ENCODE assay signal across 10 mouse cellular contexts in the genomic region with DNA sequence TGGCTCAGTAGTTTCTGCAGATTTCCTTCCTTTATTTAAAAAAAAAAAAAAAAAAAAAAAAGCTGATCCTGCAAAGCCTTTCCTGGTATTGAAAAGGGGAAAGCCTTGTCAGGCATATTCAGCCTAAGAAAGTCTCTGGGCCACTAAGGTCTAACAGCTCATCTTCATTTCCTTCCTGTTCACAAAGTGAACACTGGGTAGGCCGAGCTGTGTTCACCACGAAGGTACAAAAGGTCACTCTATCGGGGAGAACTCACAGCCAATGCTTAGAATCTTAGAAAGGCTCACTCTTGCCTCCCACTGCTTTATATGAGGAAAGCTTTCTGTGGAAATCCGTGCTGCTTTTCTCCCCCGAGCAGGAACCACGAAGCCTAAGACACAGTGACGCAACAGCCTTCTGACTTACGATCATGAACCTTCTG. TPM values are rescaled to one million over a fixed set of nuclear protein-coding genes. Genes with fewer than 3 reads are reported as not detected.
A peak's percentile ranks its signal among the peaks of the same experiment; 100 is the strongest.
DNase-seq lines count a peak whose midpoint lies in the region; ATAC-seq and TF ChIP-seq lines count a peak whose summit lies in the region.
"Had no signal": no experiment of that assay in that cellular context is flagged by ENCODE, and none has a peak within 500 bp of the region (broad histone marks: within the 10 kb centered on the region; RNA-seq: fewer than 3 reads in every experiment).

No protein-coding gene starts in this region.

- WGBS in heart, embryonic 11.5 days (ENCODE audit: insufficient replicate concordance), result 70% methylated on average over 8 of the region's 8 CpGs
- 15% methylated on average over 8 of the region's 8 CpGs for WGBS in bone marrow, adult 2 months
- WGBS in liver, postnatal 0 days (ENCODE audit: insufficient replicate concordance), result 18% methylated on average over 8 of the region's 8 CpGs

- peak; percentile 57; the same call in 1 of the 2 replicates for TF ChIP-seq EP300 in liver, postnatal 0 days (IDR thresholded peaks at IDR 0.05; ENCODE audit: low read depth)

- no peak overlapping the region for H3K4me2 ChIP-seq in heart, embryonic 11.5 days
- H3K4me2 ChIP-seq in liver, postnatal 0 days (ENCODE audit: low read depth, low read length), result no peak overlapping the region
- H3K4me2 ChIP-seq: neural tube, embryonic 13.5 days had no signal

- peak; percentile 45 to 68 for DNase-seq in heart, adult 18-20 months
- peak; percentile 35 for DNase-seq in induced T-regulatory cell, adult 2 months (ENCODE audit: low read depth)
- DNase-seq in liver, postnatal 0 days, result peak; percentile 41
- DNase-seq in MN1 (ENCODE audit: low spot score), result no peak
- no peak for DNase-seq in ovary, postnatal 14 days (ENCODE audit: low spot score)
- no peak for DNase-seq in frontal cortex, postnatal 25 days (ENCODE audit: low spot score in 2 of 2)
- DNase-seq: thymus, postnatal 25 days had no signal

- H3K27ac ChIP-seq in heart, embryonic 11.5 days (ENCODE audit: low read depth, low read length), result no peak overlapping the region
- peak overlapping the region; percentile 58 for H3K27ac ChIP-seq in bone marrow, adult 2 months (ENCODE audit: control insufficient read depth, insufficient read depth, low read depth, low read length, poor library complexity)
- peak overlapping the region; percentile 80 for H3K27ac ChIP-seq in liver, postnatal 0 days (ENCODE audit: low read depth)

- no peaks in the 10 kb centered on the region for H3K9me3 ChIP-seq in heart, embryonic 11.5 days (replicated peaks; ENCODE audit: control insufficient read depth, low read length)
- H3K9me3 ChIP-seq in liver, postnatal 0 days (ENCODE audit: low read length), result no peaks in the 10 kb centered on the region
- H3K9me3 ChIP-seq: neural tube, embryonic 13.5 days had no signal

- H3K4me1 ChIP-seq in heart, embryonic 11.5 days (ENCODE audit: control insufficient read depth, insufficient read depth, low read length), result peaks cover 11% of the 10 kb centered on the region; the same call in 1 of the 2 replicates
- H3K4me1 ChIP-seq in bone marrow, adult 2 months (ENCODE audit: control insufficient read depth, insufficient read depth, low read length), result peaks cover 6% of the 10 kb centered on the region; the same call in 1 of the 2 replicates
- peaks cover 30% of the 10 kb centered on the region for H3K4me1 ChIP-seq in liver, postnatal 0 days (ENCODE audit: insufficient read depth)

- no peak overlapping the region for H3K4me3 ChIP-seq in heart, embryonic 11.5 days (ENCODE audit: low read depth, low read length)
- no peak overlapping the region for H3K4me3 ChIP-seq in bone marrow, adult 2 months (replicated peaks; ENCODE audit: control insufficient read depth, low read depth, low read length)
- no peak overlapping the region for H3K4me3 ChIP-seq in liver, postnatal 0 days (ENCODE audit: low read depth, low read length)
- H3K4me3 ChIP-seq: neural tube, embryonic 13.5 days had no signal

- TF ChIP-seq POLR2A in bone marrow, adult 2 months (IDR thresholded peaks at IDR 0.05; ENCODE audit: borderline replicate concordance, control insufficient read depth, low read depth, low read length), result no peak

- no peak for TF ChIP-seq CTCF in bone marrow, adult 2 months (IDR thresholded peaks at IDR 0.05; ENCODE audit: control insufficient read depth, insufficient read depth, low read length)
- TF ChIP-seq CTCF in liver, postnatal 0 days (IDR thresholded peaks at IDR 0.05; ENCODE audit: low read depth), result peak; percentile 10; the same call in 1 of the 2 replicates

- no peak for ATAC-seq in heart, embryonic 11.5 days (replicated peaks; ENCODE audit: insufficient number of reproducible peaks, low FRiP score, low TSS enrichment)
- ATAC-seq in liver, postnatal 0 days, result peak; percentile 76

- no peaks in the 10 kb centered on the region for H3K27me3 ChIP-seq in heart, embryonic 11.5 days (ENCODE audit: control insufficient read depth, insufficient read depth, low read length)
- no peaks in the 10 kb centered on the region for H3K27me3 ChIP-seq in liver, postnatal 0 days (ENCODE audit: insufficient read depth, low read length)
- H3K27me3 ChIP-seq: neural tube, embryonic 13.5 days had no signal

- H3K9ac ChIP-seq in heart, embryonic 11.5 days (ENCODE audit: low read depth, low read length), result no peak overlapping the region
- H3K9ac ChIP-seq in liver, postnatal 0 days (replicated peaks), result no peak overlapping the region
- H3K9ac ChIP-seq: neural tube, embryonic 13.5 days had no signal

- H3K36me3 ChIP-seq in heart, embryonic 11.5 days (ENCODE audit: control insufficient read depth, insufficient read depth, low read length), result no peaks in the 10 kb centered on the region
- H3K36me3 ChIP-seq in liver, postnatal 0 days (replicated peaks; ENCODE audit: insufficient read depth, low read length), result peaks cover 3% of the 10 kb centered on the region; the same call in 1 of the 2 replicates

RNA-seq across cellular contexts. Expression of gene Tbc1d9b, which starts 22.4 kb away (rescaled TPM):
- total RNA-seq in heart, adult 18-20 months (2021), result 10 to 100 TPM; 40.2 to 45.6 TPM
- polyA plus RNA-seq in heart, embryonic 11.5 days (2014; fragmentation: Nextera tagmentation; extraction: Ambion mirVana), result 20.7 and 27.3 TPM in 2 replicates
- polyA plus RNA-seq in bone marrow, adult 2 months (2011; ENCODE audit: insufficient read depth, insufficient read length, low replicate concordance, missing spikeins), result 10.5 and 31.4 TPM in 2 replicates
- 8.9 and 9.1 TPM in 2 replicates for polyA plus RNA-seq in liver, postnatal 0 days (2015; fragmentation: Nextera tagmentation; extraction: Ambion mirVana)

Comparison
In these comparisons a context has a peak if more than half of its experiments do, and no peak if none do; other contexts are left out.
1. DNase-seq: peak in heart, adult 18-20 months (2 of 2), induced T-regulatory cell, adult 2 months (single experiment) and liver, postnatal 0 days (single experiment); none in MN1 (single experiment), ovary, postnatal 14 days (single experiment) and frontal cortex, postnatal 25 days (0 of 2).